Mouse (Mus musculus): Measurements from ENCODE around the gene Capn11. TPM values are rescaled to one million over a fixed set of nuclear protein-coding genes. Genes with fewer than 3 reads are reported as not detected.
A peak's percentile ranks its signal among the peaks of the same experiment; 100 is the strongest.

The Capn11 gene
- total and polyA plus RNA-seq, 2 experiments: 0.02 TPM; not detected in 1

- peak; percentile 98 for DNase-seq (ENCODE audit: extremely low read depth, low read depth, low spot score)
- 3% methylated on average over 14 of the region's 14 CpGs for WGBS
- TF ChIP-seq POLR2A (IDR thresholded peaks at IDR 0.05; ENCODE audit: extremely low read depth, insufficient read depth, low read length) (0 out of 2 replicates have a peak, but pooled peaks have one; percentile 28), CTCF (IDR thresholded peaks at IDR 0.05; ENCODE audit: low read depth, low read length) (peak; percentile 83)
- no peaks in the 10 kb centered on the region for H3K27me3 ChIP-seq (ENCODE audit: control insufficient read depth, insufficient read depth, low read length)
- peak overlapping the region; percentile 88 for H3K27ac ChIP-seq (replicated peaks; ENCODE audit: insufficient read depth, low read depth, low read length)
- peaks cover 38% of the 10 kb centered on the region for H3K4me1 ChIP-seq (ENCODE audit: control insufficient read depth, insufficient read depth, low read length)
- H3K4me3 ChIP-seq (ENCODE audit: insufficient read depth, low read depth, low read length): no peak overlapping the region
- peaks cover 25% of the 10 kb centered on the region for H3K36me3 ChIP-seq (ENCODE audit: control insufficient read depth, insufficient read depth, low read length)
- H3K79me2 ChIP-seq (ENCODE audit: control insufficient read depth, insufficient read depth, low read length): no peaks in the 10 kb centered on the region; the same call in 1 of the 2 replicates
- peak overlapping the region; percentile 34 for H3K9ac ChIP-seq (ENCODE audit: low read depth, low read length)
These were observed 74.0 kb downstream of the Capn11 start for GRCm38 (mm10) chr17:45584939-45585678.

DNA sequence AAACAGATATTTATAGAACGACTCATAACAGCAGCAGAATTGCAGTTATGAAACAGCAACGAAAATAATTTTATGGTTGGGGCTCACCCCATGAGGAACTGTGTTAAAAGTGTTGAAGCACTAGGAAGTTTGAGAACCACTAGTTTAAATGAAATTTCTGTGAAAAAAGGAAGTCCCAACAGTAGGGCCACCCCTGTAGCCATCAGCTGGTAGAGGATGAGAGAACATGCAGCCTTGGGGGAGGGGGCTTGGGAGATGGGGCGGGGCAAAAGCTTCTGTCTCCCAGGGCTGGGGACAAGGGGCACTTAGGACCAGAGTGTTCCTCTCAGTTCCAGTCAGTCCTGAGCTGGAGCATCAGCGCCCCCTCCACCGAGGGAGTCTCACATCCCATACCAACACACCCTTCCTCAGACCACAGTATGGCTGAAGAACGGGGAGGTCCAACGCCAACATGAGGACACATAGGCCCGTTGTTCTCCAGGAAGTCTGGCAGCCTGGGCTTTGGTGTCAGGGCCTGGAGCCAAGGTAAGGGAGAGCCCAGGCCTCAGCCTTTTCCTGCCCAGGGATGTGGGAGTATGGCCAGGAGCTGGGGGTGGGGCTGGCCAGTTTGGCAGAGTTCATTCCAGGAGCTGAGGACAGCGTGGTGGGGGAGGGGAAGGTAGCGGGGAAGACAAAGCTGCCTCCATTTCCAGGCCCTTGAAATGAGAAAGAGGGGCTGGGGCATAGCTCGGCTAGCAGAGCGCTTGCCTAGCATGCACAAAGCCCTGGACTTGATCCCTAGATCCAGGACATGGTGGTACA is 74.8 kb downstream of the Capn11 start:
- H3K4me3 ChIP-seq (ENCODE audit: insufficient read depth, low read depth, low read length): no peak overlapping the region
- peak; percentile 88 for DNase-seq (ENCODE audit: extremely low read depth, low read depth, low spot score)
- WGBS: 15% methylated on average over 12 of the region's 12 CpGs

DNA sequence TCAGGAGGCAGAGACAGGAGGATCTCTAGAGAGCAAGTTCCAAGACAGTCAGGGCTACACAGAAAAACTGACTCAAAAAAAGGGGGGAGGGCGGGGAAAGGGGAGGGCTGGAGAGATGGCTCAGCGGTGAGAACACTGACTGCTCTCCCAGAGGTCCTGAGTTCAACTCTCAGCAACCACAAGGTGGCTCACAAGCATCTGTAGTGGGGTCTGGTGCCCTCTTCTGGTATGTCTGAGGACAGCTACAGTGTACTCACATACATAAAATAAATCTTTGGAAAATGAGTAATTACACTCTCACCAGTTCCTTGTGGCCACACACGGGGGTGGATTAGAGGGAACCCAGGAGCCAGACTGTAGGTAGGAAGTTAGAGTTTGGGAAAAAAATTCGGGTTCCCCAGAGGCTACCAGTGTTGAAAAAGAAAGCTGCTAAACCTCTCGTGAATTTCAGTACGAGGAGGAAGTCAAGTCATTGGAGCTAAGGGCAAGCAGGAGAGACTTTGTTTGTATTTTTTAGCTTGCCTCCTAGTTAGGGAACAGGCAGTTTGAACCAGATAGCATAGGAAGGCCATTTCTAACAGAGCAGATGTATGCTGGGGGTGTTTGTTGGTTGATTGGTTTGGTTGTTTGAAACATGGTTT is 76.3 kb downstream of the Capn11 start:
- TF ChIP-seq CTCF (IDR thresholded peaks at IDR 0.05; ENCODE audit: low read depth, low read length): peak; percentile 78
- TF ChIP-seq POLR2A (IDR thresholded peaks at IDR 0.05; ENCODE audit: extremely low read depth, insufficient read depth, low read length): no peak
- no peaks in the 10 kb centered on the region for H3K79me2 ChIP-seq (ENCODE audit: control insufficient read depth, insufficient read depth, low read length)
- H3K4me1 ChIP-seq (ENCODE audit: control insufficient read depth, insufficient read depth, low read length): peaks cover 24% of the 10 kb centered on the region
- peak; percentile 59 for DNase-seq (ENCODE audit: extremely low read depth, low read depth, low spot score)
- H3K9ac ChIP-seq (ENCODE audit: low read depth, low read length): no peak overlapping the region
- WGBS: 52% methylated on average over 6 of the region's 6 CpGs
- H3K36me3 ChIP-seq (ENCODE audit: control insufficient read depth, insufficient read depth, low read length): peaks cover 14% of the 10 kb centered on the region
- H3K27ac ChIP-seq (replicated peaks; ENCODE audit: insufficient read depth, low read depth, low read length): peak overlapping the region; percentile 22
- no peak overlapping the region for H3K4me3 ChIP-seq (ENCODE audit: insufficient read depth, low read depth, low read length)
- no peaks in the 10 kb centered on the region for H3K27me3 ChIP-seq (ENCODE audit: control insufficient read depth, insufficient read depth, low read length)

More for the DNA sequence above, 74.8 kb downstream of the Capn11 start:
- Histone ChIP-seq H3K4me1 (ENCODE audit: control insufficient read depth, insufficient read depth, low read length) (peaks cover 34% of the 10 kb centered on the region), H3K27ac (replicated peaks; ENCODE audit: insufficient read depth, low read depth, low read length) (peak overlapping the region; percentile 88), H3K27me3 (ENCODE audit: control insufficient read depth, insufficient read depth, low read length) (no peaks in the 10 kb centered on the region), H3K36me3 (ENCODE audit: control insufficient read depth, insufficient read depth, low read length) (peaks cover 25% of the 10 kb centered on the region), H3K79me2 (ENCODE audit: control insufficient read depth, insufficient read depth, low read length) (no peaks in the 10 kb centered on the region; the same call in 1 of the 2 replicates), H3K9ac (ENCODE audit: low read depth, low read length) (peak overlapping the region; percentile 34)
- no peak for TF ChIP-seq CTCF (IDR thresholded peaks at IDR 0.05; ENCODE audit: low read depth, low read length)
- TF ChIP-seq POLR2A (IDR thresholded peaks at IDR 0.05; ENCODE audit: extremely low read depth, insufficient read depth, low read length): no peak

GRCm38 (mm10) chr17:45582188-45582587 is 76.9 kb downstream of the Capn11 start:
- Histone ChIP-seq H3K79me2 (ENCODE audit: control insufficient read depth, insufficient read depth, low read length) (no peaks in the 10 kb centered on the region), H3K9ac (ENCODE audit: low read depth, low read length) (no peak overlapping the region), H3K27ac (replicated peaks; ENCODE audit: insufficient read depth, low read depth, low read length) (no peak overlapping the region), H3K4me3 (ENCODE audit: insufficient read depth, low read depth, low read length) (no peak overlapping the region), H3K36me3 (ENCODE audit: control insufficient read depth, insufficient read depth, low read length) (peaks cover 10% of the 10 kb centered on the region), H3K27me3 (ENCODE audit: control insufficient read depth, insufficient read depth, low read length) (no peaks in the 10 kb centered on the region), H3K4me1 (ENCODE audit: control insufficient read depth, insufficient read depth, low read length) (peaks cover 24% of the 10 kb centered on the region)
- 95% methylated on average over 6 of the region's 6 CpGs for WGBS
- DNase-seq (ENCODE audit: extremely low read depth, low read depth, low spot score): no peak
- no peak for TF ChIP-seq CTCF (IDR thresholded peaks at IDR 0.05; ENCODE audit: low read depth, low read length)
- TF ChIP-seq POLR2A (IDR thresholded peaks at IDR 0.05; ENCODE audit: extremely low read depth, insufficient read depth, low read length): no peak

DNA sequence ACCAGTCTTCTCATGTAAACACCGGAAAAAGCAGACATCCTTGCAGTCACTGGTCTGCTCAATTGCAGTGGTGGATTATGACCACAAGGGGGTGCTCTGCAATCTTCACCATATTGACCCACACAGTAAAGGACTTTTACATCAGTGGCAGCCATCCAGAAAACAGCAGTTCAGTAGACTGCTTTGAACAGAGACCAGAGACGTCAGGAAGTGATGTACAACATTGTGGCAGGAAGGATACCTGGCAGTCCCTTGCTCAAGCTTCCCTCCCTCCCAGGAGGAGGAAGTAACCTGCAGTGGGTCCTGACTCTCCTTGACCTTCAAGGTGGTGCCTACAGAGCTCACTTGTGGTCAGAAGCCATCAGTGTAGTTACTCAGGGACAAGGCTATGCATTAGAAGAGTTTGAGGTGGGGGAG is 77.5 kb downstream of the Capn11 start:
- 3% methylated on average over 2 of the region's 2 CpGs for WGBS

More for the DNA sequence above, 77.5 kb downstream of the Capn11 start:
- H3K79me2 ChIP-seq (ENCODE audit: control insufficient read depth, insufficient read depth, low read length): no peaks in the 10 kb centered on the region
- no peak overlapping the region for H3K27ac ChIP-seq (replicated peaks; ENCODE audit: insufficient read depth, low read depth, low read length)
- H3K4me3 ChIP-seq (ENCODE audit: insufficient read depth, low read depth, low read length): no peak overlapping the region
- peak; percentile 63 for DNase-seq (ENCODE audit: extremely low read depth, low read depth, low spot score)
- H3K4me1 ChIP-seq (ENCODE audit: control insufficient read depth, insufficient read depth, low read length): peaks cover 22% of the 10 kb centered on the region
- TF ChIP-seq CTCF (IDR thresholded peaks at IDR 0.05; ENCODE audit: low read depth, low read length) (peak; percentile 59), POLR2A (IDR thresholded peaks at IDR 0.05; ENCODE audit: extremely low read depth, insufficient read depth, low read length) (no peak)
- peaks cover 5% of the 10 kb centered on the region for H3K36me3 ChIP-seq (ENCODE audit: control insufficient read depth, insufficient read depth, low read length)
- no peak overlapping the region for H3K9ac ChIP-seq (ENCODE audit: low read depth, low read length)
- H3K27me3 ChIP-seq (ENCODE audit: control insufficient read depth, insufficient read depth, low read length): no peaks in the 10 kb centered on the region
